Mouse (Mus musculus): ENCODE measurements at regions not wholly inside any gene's neighbourhood (a gene's known extent, or its start where the extent isn't known, plus 50 kb on each side); places are given as distances from the start of the nearest gene placed in this dataset.
A peak's percentile ranks its signal among the peaks of the same experiment; 100 is the strongest.

- DNase-seq (ENCODE audit: low spot score in 2 of 2), result no peak
Measured at GRCm38 (mm10) chr10:111824820-111825219, 147.6 kb upstream of the Krr1 start.

- no peak for DNase-seq (ENCODE audit: low spot score in 2 of 2)
Measured at GRCm38 (mm10) chr10:111826033-111826754, 146.3 kb upstream of the Krr1 start.

- no peak for DNase-seq (ENCODE audit: low spot score in 2 of 2)
Measured at GRCm38 (mm10) chr10:111827246-111827645, 145.2 kb upstream of the Krr1 start.

- no peak for DNase-seq (ENCODE audit: low spot score in 2 of 2)
Measured at GRCm38 (mm10) chr10:111827930-111828329, 144.5 kb upstream of the Krr1 start.

- no peak for DNase-seq (ENCODE audit: low spot score in 2 of 2)
Measured at GRCm38 (mm10) chr10:111828610-111829009, 143.9 kb upstream of the Krr1 start.

- no peak for DNase-seq (ENCODE audit: low spot score in 2 of 2)
Measured at GRCm38 (mm10) chr10:111829291-111829690, 143.2 kb upstream of the Krr1 start.

GRCm38 (mm10) chr10:111831105-111831504, 141.4 kb upstream of the Krr1 start:
- DNase-seq (ENCODE audit: low spot score in 2 of 2), result no peak

GRCm38 (mm10) chr10:111833611-111834010, 138.9 kb upstream of the Krr1 start:
- no peak for DNase-seq (ENCODE audit: low spot score in 2 of 2)

- DNase-seq (ENCODE audit: low spot score in 2 of 2), result no peak
Measured at GRCm38 (mm10) chr10:111834280-111834679, 138.2 kb upstream of the Krr1 start.

GRCm38 (mm10) chr10:111834925-111835823, 137.3 kb upstream of the Krr1 start:
- peak; percentile 19 to 28 for DNase-seq (ENCODE audit: low spot score in 2 of 2)

- no peak for DNase-seq (ENCODE audit: low spot score in 2 of 2)
Measured at GRCm38 (mm10) chr10:111836191-111836590, 136.3 kb upstream of the Krr1 start.

- DNase-seq (ENCODE audit: low spot score in 2 of 2), result no peak
Measured at GRCm38 (mm10) chr10:111836802-111837201, 135.7 kb upstream of the Krr1 start.

- DNase-seq (ENCODE audit: low spot score in 2 of 2), result no peak
Measured at GRCm38 (mm10) chr10:111842321-111842775, 130.1 kb upstream of the Krr1 start.

- no peak for DNase-seq (ENCODE audit: low spot score in 2 of 2)
Measured at GRCm38 (mm10) chr10:111842896-111843295, 129.6 kb upstream of the Krr1 start.

- DNase-seq (ENCODE audit: low spot score in 2 of 2), result no peak
Measured at GRCm38 (mm10) chr10:111843301-111843700, 129.2 kb upstream of the Krr1 start.

GRCm38 (mm10) chr10:111844144-111844543, 128.3 kb upstream of the Krr1 start:
- DNase-seq (ENCODE audit: low spot score in 2 of 2), result no peak

- DNase-seq (ENCODE audit: low spot score in 2 of 2), result no peak
Measured at GRCm38 (mm10) chr10:111845946-111846345, 126.5 kb upstream of the Krr1 start.

GRCm38 (mm10) chr10:111854254-111854653, 118.2 kb upstream of the Krr1 start:
- DNase-seq (ENCODE audit: low spot score in 2 of 2), result no peak

GRCm38 (mm10) chr10:111855496-111855895, 117.0 kb upstream of the Krr1 start:
- no peak for DNase-seq (ENCODE audit: low spot score in 2 of 2)

GRCm38 (mm10) chr10:111858403-111858802, 114.1 kb upstream of the Krr1 start:
- no peak for DNase-seq (ENCODE audit: low spot score in 2 of 2)

- DNase-seq (ENCODE audit: low spot score in 2 of 2), result no peak
Measured at GRCm38 (mm10) chr10:111865286-111865830, 107.1 kb upstream of the Krr1 start.

- no peak for DNase-seq (ENCODE audit: low spot score in 2 of 2)
Measured at GRCm38 (mm10) chr10:111867102-111867501, 105.4 kb upstream of the Krr1 start.

Data from heart, adult 9 months (tissue).